ENCODE assay signal across 30 mouse cellular contexts in genomic region chr2:94319780-94320179, GRCm38 (mm10).
"Had no signal": no experiment of that assay in that cellular context is flagged by ENCODE, and none has a peak within 500 bp of the region (broad histone marks: within the 10 kb centered on the region; RNA-seq: fewer than 3 reads in every experiment).

No protein-coding gene starts in this region.

- DNase-seq: left cerebral cortex, postnatal 4 days; liver; liver, embryonic 13.5 days; liver, postnatal 0 days; lung, adult 18-20 months; lung, adult 2 months; lung, embryonic 14.5 days; lung, postnatal 10 days; lung, postnatal 14 days; lung, postnatal 36 days; lung, postnatal 4 days; midbrain, embryonic 14.5 days had no signal

- H3K27ac ChIP-seq: limb, embryonic 10.5 days; limb, embryonic 12.5 days; limb, embryonic 13.5 days; limb, embryonic 15.5 days; liver, embryonic 12.5 days; liver, embryonic 13.5 days; liver, embryonic 14.5 days; liver, embryonic 15.5 days; lung, embryonic 15.5 days; macrophage; midbrain, embryonic 10.5 days; midbrain, embryonic 12.5 days; midbrain, embryonic 15.5 days; neural tube, embryonic 12.5 days had no signal

- H3K4me3 ChIP-seq: limb, embryonic 10.5 days; limb, embryonic 12.5 days; limb, embryonic 13.5 days; limb, embryonic 15.5 days; liver, embryonic 12.5 days; liver, embryonic 13.5 days; liver, embryonic 15.5 days; lung, embryonic 15.5 days; megakaryocyte, embryonic 14.5 days; midbrain, embryonic 10.5 days; midbrain, embryonic 12.5 days; midbrain, embryonic 15.5 days; myocyte; neural tube, embryonic 12.5 days had no signal

- H3K4me2 ChIP-seq: limb, embryonic 12.5 days; limb, embryonic 13.5 days; limb, embryonic 15.5 days; liver, embryonic 11.5 days; liver, embryonic 12.5 days; liver, embryonic 13.5 days; liver, embryonic 15.5 days; lung, embryonic 14.5 days; lung, embryonic 15.5 days; midbrain, embryonic 12.5 days; midbrain, embryonic 15.5 days; neural tube, embryonic 12.5 days had no signal

- H3K9me3 ChIP-seq: limb, embryonic 10.5 days; limb, embryonic 12.5 days; limb, embryonic 13.5 days; limb, embryonic 15.5 days; liver, embryonic 12.5 days; liver, embryonic 13.5 days; liver, embryonic 15.5 days; lung, embryonic 15.5 days; megakaryocyte, embryonic 14.5 days; midbrain, embryonic 10.5 days; midbrain, embryonic 12.5 days; midbrain, embryonic 15.5 days; neural tube, embryonic 12.5 days had no signal

- H3K4me1 ChIP-seq: limb, embryonic 10.5 days; limb, embryonic 12.5 days; limb, embryonic 13.5 days; limb, embryonic 15.5 days; liver, embryonic 12.5 days; liver, embryonic 13.5 days; liver, embryonic 15.5 days; lung, embryonic 15.5 days; midbrain, embryonic 10.5 days; midbrain, embryonic 12.5 days; midbrain, embryonic 15.5 days; neural tube, embryonic 12.5 days had no signal

- H3K27me3 ChIP-seq: limb, embryonic 12.5 days; limb, embryonic 13.5 days; limb, embryonic 15.5 days; liver, embryonic 12.5 days; liver, embryonic 13.5 days; liver, embryonic 15.5 days; lung, embryonic 15.5 days; megakaryocyte, embryonic 14.5 days; midbrain, embryonic 12.5 days; midbrain, embryonic 15.5 days; neural tube, embryonic 12.5 days had no signal

- ATAC-seq: liver, embryonic 12.5 days; liver, postnatal 0 days; lung, postnatal 0 days; midbrain, embryonic 15.5 days; midbrain, embryonic 16.5 days had no signal

- H3K9ac ChIP-seq: limb, embryonic 12.5 days; limb, embryonic 13.5 days; limb, embryonic 15.5 days; liver, embryonic 12.5 days; liver, embryonic 13.5 days; liver, embryonic 14.5 days; liver, embryonic 15.5 days; liver, postnatal 0 days; lung, embryonic 14.5 days; lung, embryonic 15.5 days; midbrain, embryonic 12.5 days; midbrain, embryonic 15.5 days; neural tube, embryonic 12.5 days had no signal
